Mouse (Mus musculus) embryonic facial prominence, embryonic 10.5 days (tissue): ENCODE results near the gene Wif1. TPM values are rescaled to one million over a fixed set of nuclear protein-coding genes. Genes with fewer than 3 reads are reported as not detected.
A peak's percentile ranks its signal among the peaks of the same experiment; 100 is the strongest.

Source experiments
- DNase-seq: peaks from one replicate; pipeline ENCODE4 v3.0.0-alpha.2; 2017; ENCODE audit warnings: low spot score
- H3K27ac ChIP-seq: fragments of 300-500 bp; sonication (generic); replicated peaks from 2 replicates; pipeline ENCODE4 v1.5.1; 2016; ENCODE audit warnings: mild to moderate bottlenecking
- H3K27me3 ChIP-seq: fragments of 300-500 bp; sonication (generic); replicated peaks from 2 replicates; pipeline ENCODE4 v1.6.1; 2016; ENCODE audit warnings: low read depth, mild to moderate bottlenecking; ENCODE audit not compliant: poor library complexity, severe bottlenecking
- H3K36me3 ChIP-seq: fragments of 300-500 bp; sonication (generic); replicated peaks from 2 replicates; pipeline ENCODE4 v1.6.1; 2016; ENCODE audit warnings: mild to moderate bottlenecking, moderate library complexity
- H3K4me1 ChIP-seq: fragments of 300-500 bp; sonication (generic); 2 replicates; pipeline ENCODE4 v1.6.1; 2016
- H3K4me3 ChIP-seq: fragments of 300-500 bp; sonication (generic); 2 replicates; pipeline ENCODE4 v1.5.1; 2016; ENCODE audit warnings: mild to moderate bottlenecking, moderate library complexity
- H3K9me3 ChIP-seq: fragments of 300-500 bp; sonication (generic); 2 replicates; pipeline ENCODE4 v1.6.1; 2016; ENCODE audit warnings: mild to moderate bottlenecking
- WGBS: fragments of 180-500 bp; shearing (Covaris S2); methylation state at CpG from one replicate; pipeline ENCODE4 v1.1.7; 2016; 5-methylcytosine and 5-hydroxymethylcytosine counted together
- polyA plus RNA-seq: library from polyadenylated mRNA; unstranded; fragments of >200 nt; fragmentation: Nextera tagmentation; extraction: Ambion mirVana; gene quantifications from 2 replicates; pipeline ENCODE4 v1.2.1, GENCODE M21; 2016

Wif1 gene
- polyA plus RNA-seq, 1 experiment from 2014 or later = 8.1 TPM

DNA sequence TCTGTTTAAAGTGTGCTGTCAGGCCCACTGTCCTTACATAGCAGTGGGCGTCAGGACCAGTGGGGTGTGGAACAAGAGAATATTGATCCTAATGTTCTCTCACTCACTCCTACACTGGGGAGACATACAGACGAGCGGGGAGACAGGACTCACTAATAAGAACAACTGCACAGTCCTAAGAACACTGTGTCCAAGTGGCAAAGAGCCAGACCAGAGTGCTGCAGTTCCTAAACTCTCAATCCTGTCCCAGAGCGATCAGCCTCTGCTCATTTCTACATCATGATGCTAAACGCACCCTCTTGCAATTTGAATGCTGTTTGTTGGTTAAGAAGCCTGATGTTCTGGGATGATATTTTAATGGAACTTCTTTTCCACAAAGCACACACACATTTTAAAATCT lies 54.9 kb downstream of the Wif1 start:
- Histone ChIP-seq H3K4me3 (no peak overlapping the region), H3K27ac (no peak overlapping the region), H3K27me3 (peaks cover 19% of the 10 kb centered on the region; the same call in 1 of the 2 replicates), H3K9me3 (no peaks in the 10 kb centered on the region), H3K36me3 (no peaks in the 10 kb centered on the region), H3K4me1 (peaks cover 15% of the 10 kb centered on the region)
- DNase-seq = no peak
- 81% methylated on average over 5 of the region's 5 CpGs for WGBS

DNA sequence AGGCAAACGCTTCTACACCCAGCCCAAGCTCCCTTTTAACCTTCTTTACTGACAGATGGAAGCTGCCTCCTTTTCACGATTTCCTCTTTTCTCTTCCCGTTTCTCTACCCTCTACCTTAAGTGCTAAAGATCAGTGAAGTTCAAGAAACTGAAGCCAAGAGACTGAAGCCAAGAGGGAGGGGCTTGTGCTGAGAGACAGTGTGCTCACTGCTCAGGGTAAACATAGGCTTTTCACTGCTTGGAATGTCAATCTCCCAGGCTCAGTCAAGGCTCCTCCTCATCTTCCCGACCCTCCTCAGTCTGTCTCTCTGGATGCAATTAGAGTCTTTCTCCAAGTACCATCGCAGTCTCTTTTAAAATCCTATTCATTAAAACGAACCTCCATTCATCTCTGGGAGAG lies 55.6 kb downstream of the Wif1 start:
- Histone ChIP-seq H3K36me3 (no peaks in the 10 kb centered on the region), H3K4me3 (peak overlapping the region; percentile 32; the same call in 1 of the 2 replicates), H3K27me3 (peaks cover 21% of the 10 kb centered on the region; the same call in 1 of the 2 replicates), H3K9me3 (no peaks in the 10 kb centered on the region), H3K27ac (0 out of 2 replicates have a peak overlapping the region, but pooled peaks have one; percentile 35), H3K4me1 (peaks cover 15% of the 10 kb centered on the region)
- DNase-seq = peak; percentile 19
- 3% methylated on average over 6 of the region's 6 CpGs for WGBS

DNA sequence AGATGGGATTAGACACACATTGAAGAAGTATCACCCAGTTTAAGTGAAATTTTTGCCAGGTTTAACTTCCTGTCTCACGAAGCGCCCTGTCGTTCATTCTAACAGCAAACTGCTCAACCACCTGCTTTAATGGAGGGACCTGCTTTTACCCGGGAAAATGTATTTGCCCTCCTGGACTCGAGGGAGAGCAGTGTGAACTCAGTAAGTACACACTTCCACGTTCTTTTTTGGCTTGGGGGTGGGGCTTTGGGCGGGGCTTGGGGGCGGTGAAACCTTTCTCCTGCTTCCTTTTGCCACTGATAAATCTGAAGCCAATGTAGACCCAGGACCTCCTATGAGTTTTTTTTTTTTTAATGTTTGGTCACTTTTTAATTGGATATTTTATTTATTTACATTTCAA lies 56.2 kb downstream of the Wif1 start:
- peaks cover 26% of the 10 kb centered on the region; the same call in 1 of the 2 replicates for H3K27me3 ChIP-seq
- 0 out of 2 replicates have a peak overlapping the region, but pooled peaks have one; percentile 16 for H3K4me3 ChIP-seq
- WGBS = 16% methylated on average over 8 of the region's 8 CpGs
- no peak overlapping the region for H3K27ac ChIP-seq
- peaks cover 15% of the 10 kb centered on the region for H3K4me1 ChIP-seq
- no peaks in the 10 kb centered on the region for H3K36me3 ChIP-seq
- DNase-seq = peak; percentile 16
- no peaks in the 10 kb centered on the region for H3K9me3 ChIP-seq

DNA sequence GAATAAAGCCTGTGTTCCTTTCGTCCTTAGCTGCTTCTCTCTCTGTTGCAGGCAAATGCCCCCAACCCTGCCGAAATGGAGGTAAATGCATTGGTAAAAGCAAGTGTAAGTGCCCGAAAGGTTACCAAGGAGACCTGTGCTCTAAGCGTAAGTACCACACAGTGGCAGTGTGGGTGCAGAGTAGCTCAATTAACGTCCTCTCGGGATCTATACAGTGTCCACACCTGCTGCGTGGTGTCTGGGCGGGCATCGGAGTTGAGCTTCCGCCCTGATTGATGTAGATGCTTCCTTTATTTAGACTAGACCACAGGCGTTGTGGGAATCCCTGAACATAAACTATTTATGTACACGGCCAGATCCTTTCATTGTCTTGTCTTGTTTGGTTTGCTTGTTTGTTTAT lies 62.2 kb downstream of the Wif1 start:
- H3K27ac ChIP-seq = no peak overlapping the region
- H3K4me3 ChIP-seq = no peak overlapping the region
- WGBS = 69% methylated on average over 12 of the region's 12 CpGs
- no peak for DNase-seq
- peaks cover 25% of the 10 kb centered on the region for H3K4me1 ChIP-seq
- H3K9me3 ChIP-seq = no peaks in the 10 kb centered on the region
- H3K27me3 ChIP-seq = peaks cover 35% of the 10 kb centered on the region
- H3K36me3 ChIP-seq = no peaks in the 10 kb centered on the region

DNA sequence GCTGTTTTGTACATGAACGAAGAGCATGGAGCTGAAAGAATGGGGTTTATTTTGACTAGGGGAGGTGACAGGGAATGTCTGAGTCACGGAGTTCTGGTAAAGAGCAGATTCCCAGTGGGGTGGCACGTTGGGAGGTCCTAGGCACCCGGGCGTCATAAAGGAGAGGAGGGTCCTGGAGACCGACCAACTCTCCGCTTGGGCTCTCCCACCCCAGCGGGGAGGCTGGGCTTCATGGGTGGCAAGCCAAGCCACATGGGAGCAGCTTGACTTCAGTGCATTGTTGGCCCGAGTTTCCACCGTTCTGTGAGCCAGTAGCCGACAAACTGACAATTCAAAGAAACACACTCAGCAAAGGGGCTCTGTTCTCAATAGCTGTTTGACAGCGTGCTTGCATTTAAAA lies 64.5 kb downstream of the Wif1 start:
- Histone ChIP-seq H3K27me3 (peaks cover 30% of the 10 kb centered on the region; the same call in 1 of the 2 replicates), H3K36me3 (no peaks in the 10 kb centered on the region), H3K9me3 (no peaks in the 10 kb centered on the region), H3K27ac (no peak overlapping the region; the same call in 1 of the 2 replicates), H3K4me3 (no peak overlapping the region), H3K4me1 (peaks cover 25% of the 10 kb centered on the region)
- no peak for DNase-seq
- 72% methylated on average over 12 of the region's 12 CpGs for WGBS

DNA sequence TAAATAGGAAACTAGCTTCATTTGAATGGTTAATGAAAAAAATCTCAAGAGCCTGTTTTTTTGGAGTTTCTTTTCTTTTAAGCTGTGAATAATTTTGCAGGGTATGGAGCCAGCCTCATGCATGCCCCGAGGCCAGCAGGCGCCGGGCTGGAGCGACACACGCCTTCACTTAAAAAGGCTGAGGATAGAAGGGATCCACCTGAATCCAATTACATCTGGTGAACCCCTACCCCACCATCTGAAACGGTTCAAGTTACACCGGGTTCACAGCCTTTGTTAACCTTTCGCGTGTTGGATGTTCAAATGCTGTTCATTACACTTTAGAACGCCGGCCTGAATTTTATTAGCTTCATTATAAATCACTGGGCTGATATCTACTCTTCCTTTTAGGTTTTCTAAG lies 65.9 kb downstream of the Wif1 start:
- H3K4me3 ChIP-seq = no peak overlapping the region
- WGBS = 33% methylated on average over 11 of the region's 11 CpGs
- H3K27me3 ChIP-seq = peaks cover 24% of the 10 kb centered on the region; the same call in 1 of the 2 replicates
- peaks cover under 1% of the 10 kb centered on the region; the same call in 1 of the 2 replicates for H3K9me3 ChIP-seq
- H3K4me1 ChIP-seq = peaks cover 25% of the 10 kb centered on the region
- H3K36me3 ChIP-seq = no peaks in the 10 kb centered on the region
- DNase-seq = peak; percentile 86
- H3K27ac ChIP-seq = no peak overlapping the region

DNA sequence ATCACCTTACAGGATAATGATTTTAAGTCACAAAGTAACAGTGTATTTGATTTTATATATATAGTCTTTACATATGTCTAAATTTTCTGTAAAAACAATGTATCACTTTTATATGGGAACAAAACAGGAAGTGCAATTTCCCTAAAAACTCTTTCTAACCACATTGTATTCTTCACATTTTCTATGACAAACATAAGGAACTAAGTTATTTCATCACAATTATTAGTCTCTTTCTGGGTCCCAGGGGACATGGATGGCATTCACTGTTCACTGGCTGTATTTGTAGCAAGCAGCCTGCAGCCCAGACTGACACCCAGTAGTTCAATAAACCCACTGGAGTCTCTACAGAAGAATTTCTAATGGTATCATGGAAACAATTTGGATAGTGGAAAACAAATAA lies 82.4 kb downstream of the Wif1 start:
- Histone ChIP-seq H3K27me3 (no peaks in the 10 kb centered on the region), H3K4me3 (no peak overlapping the region), H3K27ac (no peak overlapping the region), H3K9me3 (peaks cover 5% of the 10 kb centered on the region; the same call in 1 of the 2 replicates), H3K36me3 (no peaks in the 10 kb centered on the region), H3K4me1 (0 out of 2 replicates have a peak, but pooled peaks cover 2% of the 10 kb centered on the region)
- DNase-seq = no peak

DNA sequence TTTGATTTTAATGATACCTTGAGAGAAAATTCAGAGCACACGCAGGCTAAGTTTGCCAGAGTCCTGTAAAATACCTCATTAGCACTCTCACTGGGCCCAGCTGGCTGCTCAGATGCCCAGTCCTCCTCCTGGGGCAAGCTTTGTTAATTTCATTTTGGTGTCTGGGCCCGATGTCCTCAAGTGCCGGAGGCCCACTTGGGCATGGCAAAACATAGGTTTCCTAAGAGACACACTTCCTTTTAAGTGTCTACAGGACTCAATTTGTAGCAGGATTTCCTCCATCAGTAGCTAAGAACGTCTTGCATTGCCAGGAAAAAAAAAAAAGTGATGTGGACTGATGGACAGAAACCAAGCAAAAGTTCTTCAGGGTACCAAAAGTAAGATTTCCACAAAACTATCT lies 82.9 kb downstream of the Wif1 start:
- WGBS = 48% methylated on average over 4 of the region's 4 CpGs
- H3K9me3 ChIP-seq = peaks cover 5% of the 10 kb centered on the region; the same call in 1 of the 2 replicates
- H3K27ac ChIP-seq = no peak overlapping the region
- H3K27me3 ChIP-seq = no peaks in the 10 kb centered on the region
- no peaks in the 10 kb centered on the region for H3K36me3 ChIP-seq
- DNase-seq = no peak
- no peak overlapping the region for H3K4me3 ChIP-seq
- 0 out of 2 replicates have a peak, but pooled peaks cover 2% of the 10 kb centered on the region for H3K4me1 ChIP-seq

DNA sequence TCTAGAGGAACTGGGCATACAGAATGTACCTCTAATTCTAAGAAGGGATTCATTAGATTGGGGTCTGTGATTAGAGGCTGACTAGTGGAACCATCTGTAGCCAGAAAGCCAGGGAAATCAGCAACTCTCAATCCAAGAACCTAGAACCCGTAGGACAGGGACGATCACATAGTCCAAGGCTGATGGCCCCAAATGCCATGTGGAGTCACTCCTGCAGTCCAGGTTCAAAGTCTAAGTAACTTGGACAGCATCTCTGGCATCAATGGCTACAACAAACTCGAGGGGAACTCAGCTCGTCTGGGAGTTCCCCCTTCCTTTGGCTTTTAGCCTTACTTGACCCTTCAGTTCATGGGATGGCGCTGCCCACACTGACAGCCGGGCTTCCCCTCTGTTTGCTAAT lies 87.0 kb downstream of the Wif1 start:
- Histone ChIP-seq H3K27me3 (no peaks in the 10 kb centered on the region), H3K36me3 (no peaks in the 10 kb centered on the region), H3K9me3 (no peaks in the 10 kb centered on the region), H3K27ac (no peak overlapping the region), H3K4me3 (no peak overlapping the region), H3K4me1 (0 out of 2 replicates have a peak, but pooled peaks cover 2% of the 10 kb centered on the region)
- WGBS = 90% methylated on average over 6 of the region's 6 CpGs
- DNase-seq = no peak

DNA sequence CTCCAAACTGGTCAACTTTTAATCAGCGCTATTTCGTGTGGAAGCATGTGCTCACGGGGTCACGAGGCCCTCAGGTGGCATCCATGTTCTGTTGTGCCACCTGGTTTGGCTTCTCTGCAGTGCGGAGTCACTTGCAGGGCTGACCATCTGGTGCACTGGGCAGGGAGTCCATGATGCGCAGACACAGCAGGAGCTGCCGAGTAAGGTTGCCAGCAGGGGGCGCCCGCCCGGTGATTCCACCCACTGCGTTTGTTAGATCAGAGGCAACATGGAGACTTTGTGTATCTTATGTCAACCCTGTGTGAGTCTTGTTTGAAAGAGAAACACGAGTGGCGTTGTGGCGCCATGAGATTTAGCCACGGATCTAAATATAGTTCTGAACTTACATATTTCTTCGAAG lies 90.7 kb downstream of the Wif1 start:
- Histone ChIP-seq H3K27me3 (no peaks in the 10 kb centered on the region), H3K27ac (no peak overlapping the region), H3K9me3 (no peaks in the 10 kb centered on the region), H3K4me1 (0 out of 2 replicates have a peak, but pooled peaks cover 6% of the 10 kb centered on the region), H3K4me3 (no peak overlapping the region), H3K36me3 (no peaks in the 10 kb centered on the region)
- peak; percentile 16 for DNase-seq
- 92% methylated on average over 16 of the region's 16 CpGs for WGBS

DNA sequence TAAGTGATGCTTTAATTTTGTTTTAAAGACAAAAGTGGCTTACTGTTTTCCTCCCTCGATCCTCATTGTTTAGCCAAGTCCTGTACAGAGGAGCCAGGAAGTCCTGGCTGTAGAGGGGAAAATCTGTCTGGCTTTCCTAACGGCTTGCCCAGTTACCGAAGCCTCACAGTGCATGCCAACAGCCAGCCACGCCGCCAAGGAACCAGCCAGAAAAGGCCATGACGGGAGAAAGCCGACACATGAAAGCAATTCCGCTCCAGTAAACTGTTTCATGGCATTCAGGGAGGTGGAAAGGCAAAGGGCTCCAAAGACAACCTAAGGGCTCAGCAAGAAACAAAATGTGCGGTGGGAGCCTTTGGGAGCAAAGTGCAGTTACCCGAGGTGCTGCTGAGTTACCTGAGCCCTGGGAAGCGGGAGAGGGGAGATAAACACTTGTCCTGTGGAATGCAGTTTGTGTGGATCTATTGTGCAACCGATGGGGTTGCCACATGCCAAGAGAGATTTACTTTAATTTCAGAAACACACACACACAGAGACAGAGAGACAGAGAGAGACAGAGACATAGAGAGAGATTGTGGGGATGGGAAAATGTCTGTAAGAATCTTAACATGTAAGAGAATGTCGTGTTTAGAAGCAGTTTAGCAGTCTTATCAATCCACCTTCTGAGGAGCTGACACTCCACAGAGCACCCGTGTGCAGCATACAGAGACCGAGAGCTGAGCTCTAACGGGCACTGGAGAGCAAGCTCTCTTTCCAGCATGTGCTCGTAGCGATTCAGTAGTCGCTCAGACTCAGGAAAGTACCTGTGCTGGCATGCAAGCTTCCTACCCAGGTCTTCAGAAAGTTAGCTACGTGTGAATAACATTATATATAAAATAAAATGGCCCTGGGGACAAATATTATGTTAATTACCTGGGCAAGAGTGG lies 95.5 kb downstream of the Wif1 start:
- WGBS = 69% methylated on average over 20 of the region's 20 CpGs

More for the DNA sequence above, 95.5 kb downstream of the Wif1 start:
- H3K27me3 ChIP-seq = no peaks in the 10 kb centered on the region
- DNase-seq = peak; percentile 19
- no peaks in the 10 kb centered on the region for H3K36me3 ChIP-seq
- no peak overlapping the region for H3K4me3 ChIP-seq
- no peaks in the 10 kb centered on the region for H3K9me3 ChIP-seq
- H3K4me1 ChIP-seq = 0 out of 2 replicates have a peak, but pooled peaks cover 6% of the 10 kb centered on the region
- no peak overlapping the region; the same call in 1 of the 2 replicates for H3K27ac ChIP-seq
